Mouse (Mus musculus): ENCODE measurements at regions not wholly inside any gene's neighbourhood (a gene's known extent, or its start where the extent isn't known, plus 50 kb on each side); places are given as distances from the start of the nearest gene placed in this dataset.

- Histone ChIP-seq H3K9ac (replicated peaks) (no peak overlapping the region), H3K36me3 (replicated peaks; ENCODE audit: control insufficient read depth, insufficient read depth, low read depth) (no peaks in the 10 kb centered on the region), H3K9me3 (ENCODE audit: control insufficient read depth, low read length) (no peaks in the 10 kb centered on the region), H3K4me2 (ENCODE audit: low read depth) (no peak overlapping the region), H3K4me3 (ENCODE audit: insufficient read depth in 1 of 2, low read depth in 2 of 2, low read length in 2 of 2) (no peak overlapping the region), H3K4me1 (replicated peaks; ENCODE audit: control insufficient read depth in 2 of 2, insufficient read depth in 2 of 2, low read length in 1 of 2) (no peaks in the 10 kb centered on the region), H3K27ac (no peak overlapping the region), H3K27me3 (ENCODE audit: control insufficient read depth, insufficient read depth, low read length) (no peaks in the 10 kb centered on the region)
- DNase-seq (ENCODE audit: low read depth in 3 of 3, low spot score in 3 of 3) (no peak), ATAC-seq (ENCODE audit: insufficient read depth) (no peak)
- 71% methylated on average over 25 of the region's 25 CpGs for WGBS (ENCODE audit: insufficient replicate concordance)
- TF ChIP-seq CTCF (IDR thresholded peaks at IDR 0.05; ENCODE audit: low read depth) (no peak), EP300 (IDR thresholded peaks at IDR 0.05; ENCODE audit: low read depth) (no peak)
Measured at GRCm38 (mm10) chr13:48046201-48046750, 214.8 kb upstream of the Id4 start.

- no peak for ATAC-seq (ENCODE audit: insufficient read depth)
- Histone ChIP-seq H3K9me3 (ENCODE audit: control insufficient read depth, low read length) (no peaks in the 10 kb centered on the region), H3K4me1 (replicated peaks; ENCODE audit: control insufficient read depth in 2 of 2, insufficient read depth in 2 of 2, low read length in 1 of 2) (no peaks in the 10 kb centered on the region), H3K27ac (no peak overlapping the region), H3K9ac (replicated peaks) (no peak overlapping the region), H3K27me3 (ENCODE audit: control insufficient read depth, insufficient read depth, low read length) (no peaks in the 10 kb centered on the region), H3K36me3 (replicated peaks; ENCODE audit: control insufficient read depth, insufficient read depth, low read depth) (no peaks in the 10 kb centered on the region), H3K4me3 (ENCODE audit: insufficient read depth in 1 of 2, low read depth in 2 of 2, low read length in 2 of 2) (no peak overlapping the region), H3K4me2 (ENCODE audit: low read depth) (no peak overlapping the region)
- no peak for DNase-seq (ENCODE audit: low read depth in 3 of 3, low spot score in 3 of 3)
- WGBS (ENCODE audit: insufficient replicate concordance): 71% methylated on average over 6 of the region's 6 CpGs
- no peak for TF ChIP-seq CTCF (IDR thresholded peaks at IDR 0.05; ENCODE audit: low read depth)
- no peak for TF ChIP-seq EP300 (IDR thresholded peaks at IDR 0.05; ENCODE audit: low read depth)
Measured at GRCm38 (mm10) chr13:48049796-48050195, 211.2 kb upstream of the Id4 start.

GRCm38 (mm10) chr13:48074630-48075029 is 186.4 kb upstream of the Id4 start:
- ATAC-seq (ENCODE audit: insufficient read depth) (no peak), DNase-seq (ENCODE audit: low read depth in 3 of 3, low spot score in 3 of 3) (no peak)
- no peaks in the 10 kb centered on the region for H3K27me3 ChIP-seq (ENCODE audit: control insufficient read depth, insufficient read depth, low read length)
- no peak for TF ChIP-seq CTCF (IDR thresholded peaks at IDR 0.05; ENCODE audit: low read depth)
- TF ChIP-seq EP300 (IDR thresholded peaks at IDR 0.05; ENCODE audit: low read depth): no peak
- H3K36me3 ChIP-seq (replicated peaks; ENCODE audit: control insufficient read depth, insufficient read depth, low read depth): no peaks in the 10 kb centered on the region
- H3K9ac ChIP-seq (replicated peaks): no peak overlapping the region
- H3K4me1 ChIP-seq (replicated peaks; ENCODE audit: control insufficient read depth in 2 of 2, insufficient read depth in 2 of 2, low read length in 1 of 2): no peaks in the 10 kb centered on the region
- H3K4me3 ChIP-seq (ENCODE audit: insufficient read depth in 1 of 2, low read depth in 2 of 2, low read length in 2 of 2): no peak overlapping the region
- H3K4me2 ChIP-seq (ENCODE audit: low read depth): no peak overlapping the region
- no peak overlapping the region for H3K27ac ChIP-seq
- no peaks in the 10 kb centered on the region for H3K9me3 ChIP-seq (ENCODE audit: control insufficient read depth, low read length)

GRCm38 (mm10) chr13:48075315-48075714 is 185.7 kb upstream of the Id4 start:
- no peaks in the 10 kb centered on the region for H3K4me1 ChIP-seq (replicated peaks; ENCODE audit: control insufficient read depth in 2 of 2, insufficient read depth in 2 of 2, low read length in 1 of 2)
- DNase-seq (ENCODE audit: low read depth in 3 of 3, low spot score in 3 of 3) (no peak), ATAC-seq (ENCODE audit: insufficient read depth) (no peak)
- no peak overlapping the region for H3K27ac ChIP-seq
- no peaks in the 10 kb centered on the region for H3K9me3 ChIP-seq (ENCODE audit: control insufficient read depth, low read length)
- WGBS (ENCODE audit: insufficient replicate concordance): 49% methylated on average over 5 of the region's 5 CpGs
- H3K27me3 ChIP-seq (ENCODE audit: control insufficient read depth, insufficient read depth, low read length): no peaks in the 10 kb centered on the region
- no peak overlapping the region for H3K4me3 ChIP-seq (ENCODE audit: insufficient read depth in 1 of 2, low read depth in 2 of 2, low read length in 2 of 2)
- TF ChIP-seq EP300 (IDR thresholded peaks at IDR 0.05; ENCODE audit: low read depth) (no peak), CTCF (IDR thresholded peaks at IDR 0.05; ENCODE audit: low read depth) (no peak)
- no peaks in the 10 kb centered on the region for H3K36me3 ChIP-seq (replicated peaks; ENCODE audit: control insufficient read depth, insufficient read depth, low read depth)
- H3K4me2 ChIP-seq (ENCODE audit: low read depth): no peak overlapping the region
- H3K9ac ChIP-seq (replicated peaks): no peak overlapping the region

GRCm38 (mm10) chr13:48078214-48078613 is 182.8 kb upstream of the Id4 start:
- H3K9ac ChIP-seq (replicated peaks): no peak overlapping the region
- WGBS (ENCODE audit: insufficient replicate concordance): 64% methylated on average over 12 of the region's 12 CpGs
- H3K27ac ChIP-seq: no peak overlapping the region
- H3K4me1 ChIP-seq (replicated peaks; ENCODE audit: control insufficient read depth in 2 of 2, insufficient read depth in 2 of 2, low read length in 1 of 2): no peaks in the 10 kb centered on the region
- ATAC-seq (ENCODE audit: insufficient read depth) (no peak), DNase-seq (ENCODE audit: low read depth in 3 of 3, low spot score in 3 of 3) (no peak)
- TF ChIP-seq EP300 (IDR thresholded peaks at IDR 0.05; ENCODE audit: low read depth): no peak
- TF ChIP-seq CTCF (IDR thresholded peaks at IDR 0.05; ENCODE audit: low read depth): no peak
- H3K9me3 ChIP-seq (ENCODE audit: control insufficient read depth, low read length): no peaks in the 10 kb centered on the region
- H3K36me3 ChIP-seq (replicated peaks; ENCODE audit: control insufficient read depth, insufficient read depth, low read depth): no peaks in the 10 kb centered on the region
- H3K27me3 ChIP-seq (ENCODE audit: control insufficient read depth, insufficient read depth, low read length): no peaks in the 10 kb centered on the region
- no peak overlapping the region for H3K4me3 ChIP-seq (ENCODE audit: insufficient read depth in 1 of 2, low read depth in 2 of 2, low read length in 2 of 2)
- no peak overlapping the region for H3K4me2 ChIP-seq (ENCODE audit: low read depth)
